Mouse (Mus musculus): ENCODE results near the gene Spock2.
"Not testable (repeated sequence)": the region's sequence is repeated elsewhere in the genome, so short reads cannot be mapped to it uniquely, and the experiment has no call there.

Gene Spock2

DNA sequence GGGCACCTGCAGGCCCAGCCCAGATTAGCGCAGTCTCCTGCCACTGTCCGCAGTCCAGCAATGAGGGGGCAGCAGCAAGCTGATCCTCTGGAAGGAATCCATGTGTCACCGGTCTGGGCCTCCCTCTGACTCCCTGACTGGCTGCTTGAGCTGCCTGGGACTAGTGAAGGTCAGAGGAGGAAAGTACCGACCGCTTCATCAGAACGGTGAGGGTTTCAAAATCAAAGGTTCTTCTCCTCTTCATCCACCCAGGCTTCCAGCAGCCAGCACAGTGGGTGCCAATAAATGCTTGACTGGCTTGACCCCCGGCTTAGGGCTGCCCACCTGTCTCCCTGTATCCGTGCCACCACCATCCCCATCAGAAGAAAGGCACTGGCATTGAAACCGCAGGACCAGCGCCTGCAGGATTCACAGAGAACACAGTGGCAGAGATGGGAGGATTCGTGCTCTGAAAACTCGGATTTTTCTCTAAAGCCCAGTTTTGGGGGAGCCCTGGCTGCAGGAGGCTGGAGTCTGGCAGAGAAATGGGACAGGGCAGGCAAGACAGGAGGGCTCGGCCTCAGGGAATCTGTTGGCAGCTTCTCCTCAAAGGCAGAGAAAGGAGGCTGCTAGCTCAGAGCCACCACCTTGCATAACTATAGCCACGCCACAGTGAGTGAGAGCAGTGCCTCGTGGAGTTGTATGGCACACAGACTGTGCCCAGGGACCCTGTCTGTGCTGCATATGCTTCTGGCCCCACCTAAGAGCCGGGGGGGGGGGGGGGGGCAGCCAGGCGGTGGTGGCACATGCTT is 2.5 kb downstream of the Spock2 start:
- DNase-seq (ENCODE audit: low spot score): no peak

DNA sequence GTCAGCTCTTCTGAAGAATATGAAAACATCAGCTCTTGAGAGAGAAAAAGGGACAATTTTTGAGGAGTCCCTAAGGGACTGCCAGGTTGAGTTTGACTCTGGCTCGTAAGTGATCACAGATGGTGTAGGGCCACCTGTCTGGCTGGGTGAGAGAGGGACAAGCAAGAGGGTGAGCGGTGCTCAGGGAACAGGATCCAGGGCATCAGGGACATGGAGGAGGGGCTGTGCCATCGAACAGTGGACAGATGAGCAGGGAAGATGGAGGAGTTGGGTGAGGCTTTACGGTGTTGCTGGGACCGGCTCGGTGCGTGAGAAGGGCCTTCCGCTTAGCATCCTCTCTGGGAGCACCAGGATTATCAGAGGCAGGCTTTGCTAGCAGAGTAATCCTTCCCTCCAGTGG is 3.3 kb downstream of the Spock2 start:
- no peak for DNase-seq (ENCODE audit: low spot score)

- no peak for DNase-seq (ENCODE audit: low spot score)
These were observed 4.0 kb downstream of the Spock2 start for GRCm38 (mm10) chr10:60109989-60110388.

DNA sequence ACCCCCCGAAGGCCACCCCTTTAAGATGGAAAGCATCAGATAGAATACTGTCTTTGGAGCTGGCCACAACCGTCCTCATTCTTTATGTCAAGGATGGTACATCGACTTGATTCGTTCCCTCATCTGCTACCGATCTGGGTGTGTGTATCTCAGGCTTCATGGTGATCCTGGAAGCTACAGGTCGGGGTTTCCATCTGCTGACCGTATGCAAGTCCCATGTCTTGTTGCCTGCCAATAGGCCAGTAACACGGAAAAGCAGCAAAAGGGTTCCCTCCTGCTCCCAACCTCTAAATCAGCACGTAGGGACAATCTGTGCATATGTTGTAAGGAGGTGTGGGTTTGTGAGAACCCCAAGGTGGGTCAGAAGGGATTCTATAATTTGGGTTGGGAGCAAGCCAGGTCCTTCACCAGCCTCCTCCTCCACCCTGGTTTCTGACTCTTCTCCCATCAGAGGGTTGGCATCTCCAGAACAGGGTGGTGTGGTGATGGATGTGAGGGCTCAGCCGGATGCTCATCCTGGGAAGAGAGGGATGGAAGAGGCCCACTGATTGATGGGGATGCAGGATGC is 5.0 kb downstream of the Spock2 start:
- no peak for DNase-seq (ENCODE audit: low spot score)

DNA sequence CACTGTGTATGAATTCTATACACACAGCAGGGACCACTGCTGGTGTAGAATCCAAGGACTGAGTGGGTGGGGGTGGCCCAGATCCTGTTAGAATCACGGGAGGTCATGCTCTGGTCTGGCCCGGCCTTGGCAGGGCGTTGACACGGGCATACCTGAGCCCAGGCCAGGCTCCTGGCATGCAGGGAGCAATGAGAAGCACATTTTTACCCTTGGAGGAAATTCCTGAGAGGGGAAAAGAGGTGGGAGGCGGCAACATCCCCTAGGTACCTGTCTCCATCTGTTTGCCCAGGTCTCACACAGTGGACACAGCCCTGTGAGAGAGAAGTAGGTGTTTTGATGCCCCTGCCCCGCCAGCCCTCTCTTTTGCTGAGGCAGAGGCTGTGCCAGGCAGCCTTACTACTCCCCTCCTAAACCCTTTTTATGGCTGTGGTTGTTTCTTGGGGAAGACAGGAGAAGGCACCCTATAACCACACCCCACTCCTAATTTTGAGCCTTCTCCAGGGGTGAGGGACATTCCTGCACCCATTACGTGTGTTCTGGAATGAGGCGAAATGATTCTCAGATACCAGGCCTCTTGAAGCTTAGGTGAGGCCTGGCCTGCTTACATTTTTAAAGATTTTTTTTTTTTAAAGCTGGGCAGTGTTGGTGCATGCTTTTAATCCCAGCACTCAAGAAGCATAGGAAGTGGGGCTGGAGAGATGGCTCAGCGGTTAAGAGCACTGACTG is 8.1 kb downstream of the Spock2 start:
- DNase-seq (ENCODE audit: low spot score): peak; percentile 43

DNA sequence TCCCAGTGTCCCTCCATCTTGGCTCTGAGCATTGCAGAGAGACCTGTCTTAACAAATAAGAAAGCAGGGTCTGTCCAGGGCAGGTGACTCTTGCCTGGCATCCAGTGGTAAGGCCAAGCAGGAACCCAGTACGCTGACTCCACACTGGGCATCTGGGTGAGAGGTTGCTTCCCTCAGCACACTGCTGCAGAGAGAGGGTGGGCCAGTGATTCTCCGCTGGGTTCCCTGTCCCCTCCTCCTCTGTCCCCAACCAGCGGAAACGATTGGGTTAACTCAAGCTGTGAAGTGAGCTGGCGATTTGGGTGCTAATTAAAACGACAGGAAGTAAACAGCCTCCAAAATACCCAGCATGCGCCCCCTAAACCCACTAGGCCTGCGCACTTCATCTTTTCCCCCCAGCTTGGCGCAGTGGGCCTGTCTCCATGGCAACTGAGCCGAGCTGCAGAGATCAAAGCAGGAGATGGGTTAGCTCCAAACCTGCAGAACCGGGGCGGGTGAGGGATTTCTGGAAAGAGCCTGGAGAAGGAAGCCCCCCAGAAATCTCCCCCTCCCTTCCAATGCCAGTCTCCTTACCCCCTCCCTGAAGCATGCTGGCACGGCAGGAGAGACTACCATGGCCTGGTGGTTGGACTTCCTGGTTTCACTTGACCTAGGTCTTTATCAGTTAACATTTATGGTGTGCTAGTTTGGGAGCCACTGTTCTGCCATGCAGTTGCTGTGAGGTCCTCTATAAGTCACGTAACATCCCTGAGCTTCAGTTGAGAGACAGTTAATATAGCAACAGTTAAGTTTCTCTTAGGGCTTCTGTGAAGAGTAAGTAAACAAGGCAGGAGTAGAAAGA is 9.5 kb downstream of the Spock2 start:
- DNase-seq (ENCODE audit: low spot score): no peak

- no peak for DNase-seq (ENCODE audit: low spot score)
These were observed 11.0 kb downstream of the Spock2 start for GRCm38 (mm10) chr10:60116997-60117396.

- peak; percentile 43 for DNase-seq (ENCODE audit: low spot score)
These were observed 12.4 kb downstream of the Spock2 start for GRCm38 (mm10) chr10:60118464-60118863.

DNA sequence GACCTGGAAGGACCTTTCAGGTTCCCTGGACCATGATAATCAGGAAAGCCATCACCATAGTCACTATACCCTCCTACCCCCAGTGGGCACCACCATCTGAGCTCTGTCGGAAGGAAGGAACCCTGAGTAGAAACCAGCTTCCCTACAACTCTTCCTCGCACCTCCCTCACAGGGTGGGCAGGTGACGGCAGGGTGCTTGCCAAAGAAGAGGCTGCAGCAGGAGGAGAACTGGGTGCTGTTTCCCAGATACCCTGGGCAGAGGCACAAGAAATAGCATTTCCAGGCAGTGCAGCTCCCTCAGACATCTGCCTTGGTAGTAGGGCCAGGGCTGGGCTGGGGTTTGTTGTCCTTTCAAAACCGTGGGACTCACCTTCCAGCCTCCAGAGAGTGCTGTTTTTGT is 14.6 kb downstream of the Spock2 start:
- no peak for DNase-seq (ENCODE audit: low spot score)

DNA sequence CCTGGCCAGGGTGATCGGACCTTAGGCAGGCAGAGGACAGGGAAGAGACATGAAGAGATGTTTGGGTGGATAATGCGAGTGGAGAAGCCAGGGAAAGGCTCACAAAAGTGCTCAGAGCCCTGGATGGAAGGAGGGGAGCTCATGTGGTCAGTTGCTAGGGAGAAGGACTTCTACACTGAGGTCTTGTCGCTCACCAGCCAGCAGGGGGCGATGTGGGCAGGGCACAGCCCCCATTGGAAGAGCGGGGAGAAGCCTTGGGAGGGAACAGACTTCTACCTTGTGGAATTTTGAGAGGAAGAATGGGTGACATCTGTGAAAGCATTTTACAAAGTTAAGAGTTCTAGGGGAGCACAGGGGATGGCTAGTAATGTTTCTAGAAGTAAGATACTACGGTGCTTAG is 18.1 kb downstream of the Spock2 start:
- DNase-seq (ENCODE audit: low spot score): no peak

- no peak for DNase-seq (ENCODE audit: low spot score)
These were observed 19.7 kb downstream of the Spock2 start for GRCm38 (mm10) chr10:60125529-60126327.

DNA sequence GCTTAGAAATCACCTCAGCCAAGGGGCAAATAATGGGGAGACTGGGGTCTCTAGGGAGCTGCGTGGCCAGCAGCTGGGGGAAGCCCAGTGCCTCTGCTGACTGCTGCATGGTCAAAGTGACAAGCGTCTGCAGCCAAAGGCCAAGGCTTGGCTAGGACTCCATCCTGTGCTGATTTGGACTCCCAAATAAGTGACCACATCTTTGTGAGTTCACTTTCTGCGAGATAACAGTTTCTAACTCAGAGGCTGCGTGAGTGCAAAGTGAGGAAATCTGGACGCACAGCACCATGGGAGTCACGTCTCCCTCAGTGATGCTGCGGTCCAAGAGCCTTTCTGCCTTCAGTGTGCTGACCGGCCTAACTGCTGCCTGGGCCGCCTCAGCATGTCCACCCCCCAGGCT is 22.3 kb downstream of the Spock2 start:
- no peak for DNase-seq (ENCODE audit: low spot score)

GRCm38 (mm10) chr10:60130504-60130903 is 24.5 kb downstream of the Spock2 start:
- no peak for DNase-seq (ENCODE audit: low spot score)

- DNase-seq (ENCODE audit: low spot score): no peak
These were observed 27.5 kb downstream of the Spock2 start for GRCm38 (mm10) chr10:60133501-60133900.

GRCm38 (mm10) chr10:60134201-60134600 is 28.2 kb downstream of the Spock2 start:
- DNase-seq (ENCODE audit: low spot score): no peak

DNA sequence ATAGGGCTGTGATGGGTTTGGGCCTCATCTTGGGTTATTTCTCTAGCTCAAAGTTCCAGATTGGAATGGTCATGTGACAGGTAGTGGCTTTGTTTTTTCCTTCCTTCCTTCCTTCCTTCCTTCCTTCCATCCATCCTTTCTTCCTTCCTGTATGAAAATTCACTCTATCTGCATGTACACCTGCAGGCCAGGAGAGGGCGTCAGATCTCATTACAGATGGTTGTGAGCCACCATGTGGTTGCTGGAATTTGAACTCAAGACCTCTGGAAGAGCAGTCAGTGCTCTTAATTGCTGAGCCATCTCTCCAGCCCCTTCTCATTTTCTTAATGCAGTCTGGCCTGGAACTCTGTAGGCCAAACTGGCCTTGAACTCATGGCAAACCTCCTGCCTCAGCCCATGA is 30.0 kb downstream of the Spock2 start:
- not testable (repeated sequence) for DNase-seq (ENCODE audit: low spot score)

DNA sequence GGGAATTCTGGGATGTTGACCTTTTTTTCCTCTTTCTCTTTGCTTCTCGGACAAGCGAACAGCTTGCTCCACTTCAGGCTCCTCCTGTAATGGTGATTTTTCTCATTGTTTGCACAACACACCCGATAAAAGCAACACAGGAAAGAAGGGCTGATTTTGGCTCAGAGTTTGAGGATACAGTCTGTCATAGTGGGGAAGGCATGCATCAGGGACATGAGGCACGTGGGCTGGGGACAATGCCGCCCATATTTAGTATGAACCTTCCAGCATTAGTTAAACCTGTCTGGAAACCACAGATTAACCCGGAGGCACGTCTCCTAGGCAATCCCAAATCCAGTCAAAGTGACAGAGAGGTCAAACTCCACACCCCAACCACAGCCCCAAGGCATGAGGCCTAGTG is 30.9 kb downstream of the Spock2 start:
- no peak for DNase-seq (ENCODE audit: low spot score)

- DNase-seq (ENCODE audit: low spot score): no peak
These were observed 32.7 kb downstream of the Spock2 start for GRCm38 (mm10) chr10:60138680-60139079.

- no peak for DNase-seq (ENCODE audit: low spot score)
These were observed 34.7 kb downstream of the Spock2 start for GRCm38 (mm10) chr10:60140751-60141150.

- no peak for DNase-seq (ENCODE audit: low spot score)
These were observed 35.7 kb downstream of the Spock2 start for GRCm38 (mm10) chr10:60141656-60142160.

DNA sequence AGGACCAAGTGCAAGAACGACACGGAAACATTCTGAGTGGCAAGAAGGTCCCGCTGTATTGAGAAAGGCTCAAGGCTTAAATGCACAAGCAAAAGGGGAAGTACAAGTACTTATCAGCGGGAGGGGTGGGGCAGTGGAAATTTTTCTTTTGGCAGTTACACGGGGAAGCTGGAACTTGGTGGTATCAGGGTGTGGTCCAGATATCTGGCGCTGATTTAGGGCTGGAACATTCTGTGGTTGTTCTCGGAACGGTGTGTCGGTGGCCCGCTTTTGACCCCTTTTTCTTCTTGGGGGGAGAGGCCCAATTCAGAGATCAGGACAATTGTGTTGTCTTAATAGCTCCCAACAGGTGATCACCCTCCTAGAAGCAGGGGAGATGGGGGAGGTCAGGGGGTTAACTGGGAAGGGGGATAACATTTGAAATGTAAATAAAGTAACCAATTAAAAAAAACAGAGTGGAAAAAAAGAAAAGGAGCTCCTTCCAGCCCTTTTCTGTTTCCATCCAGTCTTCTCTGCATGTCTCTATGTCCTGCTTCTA is 41.6 kb downstream of the Spock2 start:
- DNase-seq (ENCODE audit: low spot score): peak; percentile 17

Measured in lung, postnatal 25 days (tissue).